Mouse (Mus musculus) cerebellum, adult 8-10 months (tissue): ENCODE data around the gene Hinfp.

Source experiments
- DNase-seq: peaks from one replicate; pipeline ENCODE4 v3.0.0; 2022

Hinfp gene

DNA sequence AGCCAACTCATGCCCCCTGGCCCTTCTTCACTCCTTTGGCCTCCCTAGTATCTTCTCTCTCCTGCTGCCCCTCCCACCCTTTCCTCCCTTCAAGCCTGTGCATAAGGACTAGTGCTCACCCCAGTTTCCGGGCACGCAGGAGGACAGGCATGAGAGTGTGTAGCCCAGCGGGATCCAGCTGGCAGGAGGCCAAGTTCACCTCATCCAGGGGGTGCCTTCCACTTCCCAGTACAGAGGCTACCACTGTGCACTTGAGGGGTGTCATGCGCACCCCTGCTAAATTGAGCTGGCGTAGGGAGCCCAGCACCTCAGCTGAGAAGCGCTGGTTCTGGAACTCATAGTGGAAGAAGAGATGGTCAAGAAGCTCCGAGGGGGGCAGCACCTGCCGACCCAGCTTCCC is 49.3 kb downstream of the Hinfp start:
- DNase-seq, result no peak

DNA sequence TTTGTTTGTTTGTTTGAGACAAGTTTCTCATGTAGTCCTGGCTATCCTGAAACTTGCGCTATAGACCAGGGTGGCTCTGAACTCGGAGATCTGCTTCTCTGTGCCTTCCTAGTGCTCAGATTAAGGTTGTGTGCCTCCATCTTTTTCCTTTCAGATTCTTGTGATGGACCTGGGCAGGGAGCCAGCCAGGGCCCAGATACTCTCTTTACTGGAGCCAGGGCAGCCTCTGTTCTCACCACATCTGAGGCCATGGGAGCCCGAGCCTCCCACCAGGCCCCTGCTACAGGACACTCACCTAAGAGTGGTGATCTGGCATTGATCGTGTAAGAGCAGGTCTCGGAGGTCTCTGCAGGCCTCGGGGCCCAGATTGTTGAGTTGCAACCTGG is 50.3 kb downstream of the Hinfp start:
- no peak for DNase-seq

DNA sequence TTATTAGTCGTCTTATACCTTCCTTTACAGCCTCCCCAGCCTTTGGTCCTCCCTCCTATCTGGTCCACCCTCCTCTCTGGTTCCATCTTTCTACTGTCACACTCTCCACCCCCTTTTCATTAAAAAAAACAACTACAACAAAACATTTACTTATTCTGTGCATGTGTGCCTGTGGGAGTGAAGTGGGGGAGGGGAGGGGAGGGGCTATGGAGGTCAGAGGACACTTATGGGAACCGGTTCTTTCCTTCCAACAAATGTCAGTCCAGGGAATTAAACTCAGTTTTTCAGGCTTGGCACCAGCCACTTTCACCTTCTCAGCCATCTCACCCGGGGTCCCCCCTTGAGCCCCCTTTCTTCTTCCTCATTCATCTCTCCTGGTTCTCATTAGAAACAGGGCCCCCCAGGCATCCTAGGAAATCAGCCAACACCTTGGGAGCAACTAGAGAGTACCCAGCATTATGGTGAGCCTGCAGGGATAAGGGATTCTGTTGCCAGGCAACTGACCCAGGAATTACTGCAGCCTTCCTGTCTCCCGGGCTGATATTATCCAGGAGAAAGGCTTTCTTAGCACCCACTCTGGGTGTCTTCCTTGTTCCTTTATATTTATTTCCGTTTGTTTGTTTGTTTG is 50.8 kb downstream of the Hinfp start:
- DNase-seq, result no peak

DNA sequence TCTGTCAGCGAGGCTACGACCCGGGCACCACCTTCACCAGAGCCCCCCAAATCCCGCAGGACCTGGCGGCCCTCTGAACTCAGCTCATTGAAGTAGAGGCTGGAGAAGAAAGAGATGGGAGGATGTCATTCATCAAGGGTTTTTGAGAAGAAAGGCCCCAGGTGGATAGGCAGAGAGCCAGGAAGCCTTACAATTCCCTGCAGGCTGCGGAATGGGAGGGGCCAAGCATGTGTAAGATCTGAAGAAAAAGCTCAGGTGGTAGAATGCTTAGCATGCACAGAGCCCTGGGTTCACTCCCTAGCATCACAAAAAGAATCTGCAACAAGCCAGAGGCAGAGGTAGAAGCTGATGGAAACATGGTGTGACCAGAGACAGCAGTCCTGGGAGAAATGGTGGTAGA is 52.0 kb downstream of the Hinfp start:
- DNase-seq, result no peak

DNA sequence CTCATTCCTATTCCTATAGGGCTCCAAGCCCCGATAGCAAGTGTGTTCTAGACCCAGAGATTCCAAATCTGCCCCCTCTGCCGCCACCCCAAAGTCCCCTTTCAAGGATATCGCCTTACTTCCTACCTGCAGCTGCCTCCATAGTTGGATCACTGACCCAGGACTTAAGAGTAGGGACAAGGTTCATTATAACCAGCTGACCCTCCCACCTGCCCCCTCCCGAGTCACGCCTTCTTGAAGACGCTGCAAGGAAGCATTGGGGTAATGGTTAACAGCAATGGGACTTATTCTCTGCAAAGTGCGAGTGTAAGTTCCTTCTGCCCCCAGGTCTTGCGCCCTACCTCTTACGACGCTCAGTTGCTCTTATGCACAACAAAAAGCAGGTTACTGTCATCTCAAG is 54.2 kb downstream of the Hinfp start, which contains the start of gene Pdzd3:
TSS of gene Pdzd3 (minus strand) at position 158 of the 400 bp plus-strand sequence.
- no peak for DNase-seq

DNA sequence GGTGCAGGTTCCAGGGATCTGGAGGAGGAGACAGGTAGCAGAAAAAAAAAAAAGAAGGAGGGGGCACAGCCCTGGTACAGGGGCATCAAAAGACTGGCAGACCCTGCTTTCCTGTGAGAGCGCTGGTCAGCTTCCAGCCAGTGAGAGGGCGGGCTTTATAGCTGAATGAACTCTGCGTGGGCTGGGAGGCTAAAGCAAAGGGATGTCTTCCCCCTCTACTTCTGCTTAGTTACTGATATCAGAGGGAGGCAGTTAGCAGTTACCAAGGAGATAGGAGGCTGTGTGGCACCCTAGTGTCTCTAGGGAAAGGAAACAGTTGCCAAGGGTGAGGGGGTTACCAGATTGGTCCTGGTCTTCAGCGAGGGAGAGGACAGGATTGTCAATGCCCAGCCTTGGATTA is 55.0 kb downstream of the Hinfp start:
- DNase-seq, result no peak

DNA sequence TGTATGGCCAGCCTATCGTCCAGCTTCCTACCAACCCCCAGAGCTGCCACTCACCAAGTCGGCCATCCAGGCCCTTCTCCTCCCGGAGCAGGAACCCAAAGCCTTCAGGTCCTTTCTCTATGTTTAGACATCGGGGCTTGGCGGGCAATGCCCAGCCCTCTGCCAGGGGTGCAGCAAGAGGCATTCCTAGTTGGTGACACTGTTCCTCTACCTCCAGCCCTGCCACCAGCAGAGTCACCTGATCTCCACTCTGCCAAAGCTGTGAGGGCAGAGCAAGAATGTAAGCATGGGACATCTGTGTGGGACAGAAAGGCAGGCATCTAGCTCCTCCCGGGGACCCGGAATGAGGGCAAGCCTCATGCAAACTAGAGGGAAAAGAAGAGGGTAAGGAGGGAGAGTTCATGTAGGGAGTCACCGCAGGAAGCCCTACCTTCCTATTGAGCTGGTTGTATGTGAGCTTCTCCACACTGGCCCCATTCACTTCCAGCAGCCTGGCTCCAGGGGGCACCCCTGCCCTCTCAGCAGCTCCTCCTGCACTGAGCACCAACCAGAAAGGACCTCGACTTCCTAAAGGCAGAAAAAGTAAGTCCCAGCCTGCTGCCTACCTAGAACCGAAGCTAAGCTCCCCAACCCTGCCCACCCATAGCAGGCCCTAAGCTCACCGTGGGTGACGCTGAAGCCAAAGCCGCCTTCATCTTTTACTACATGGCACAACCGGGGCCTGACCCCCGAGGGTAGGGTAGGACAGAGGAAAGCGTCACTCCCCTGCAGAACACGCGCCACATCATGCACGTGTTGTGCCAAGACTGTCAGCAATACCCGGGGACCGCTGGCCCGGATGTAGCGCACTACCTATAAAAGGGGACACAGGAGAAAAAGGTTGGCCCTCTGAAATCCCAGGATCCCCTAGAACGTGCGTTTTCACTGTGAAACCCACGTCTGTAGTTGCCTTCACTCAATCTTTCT is 56.0 kb downstream of the Hinfp start:
- DNase-seq, result no peak

DNA sequence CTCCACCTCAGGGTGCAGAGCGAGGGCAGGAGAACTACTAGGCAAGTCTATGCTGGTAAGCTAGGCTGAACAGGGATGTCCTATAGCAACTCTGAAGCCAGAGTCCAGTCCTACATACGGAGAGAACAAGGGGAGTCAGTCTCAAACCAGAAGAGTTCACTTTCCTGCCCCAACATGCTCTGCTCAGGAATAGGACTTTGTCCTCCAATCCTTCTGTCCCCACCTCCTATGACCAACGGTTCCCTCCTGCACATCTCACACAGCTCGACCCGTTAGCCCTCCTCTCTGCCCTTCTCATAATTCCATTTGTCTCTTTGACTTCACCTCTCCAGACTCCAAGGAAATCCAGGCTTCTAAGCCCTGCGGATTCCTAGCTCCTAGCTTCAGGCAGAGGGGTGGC is 57.6 kb downstream of the Hinfp start:
- DNase-seq, result no peak

DNA sequence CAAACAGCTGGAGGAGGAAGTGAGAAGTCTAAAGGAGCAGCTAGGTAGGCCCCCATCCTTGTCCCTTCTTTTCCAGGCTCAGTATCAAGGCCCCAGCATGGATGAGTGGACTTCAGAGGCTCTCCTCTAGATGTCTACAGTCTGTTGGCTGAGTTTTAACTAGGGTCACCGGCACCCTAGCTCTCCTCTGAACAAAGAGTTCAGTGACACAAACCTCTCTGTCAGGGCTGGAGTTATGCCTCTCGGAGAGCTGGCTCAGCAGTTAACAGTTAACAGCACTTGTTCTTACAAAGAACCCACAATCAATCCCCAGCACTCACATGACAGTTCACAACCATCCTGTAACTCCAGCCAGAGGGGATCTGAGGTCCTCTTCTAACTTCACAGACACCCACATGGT is 61.9 kb downstream of the Hinfp start:
- no peak for DNase-seq
